Mouse (Mus musculus) c-Kit-negative CD71-positive TER-119-positive erythroid progenitor cells, embryonic 14.5 days (primary cell): ENCODE data around the gene Stip1.
A peak's percentile ranks its signal among the peaks of the same experiment; 100 is the strongest.

Experiments
- DNase-seq: peaks from one replicate; pipeline ENCODE4 v3.0.0-alpha.2; 2013; ENCODE audit warnings: low read depth, low spot score

Stip1 gene

DNA sequence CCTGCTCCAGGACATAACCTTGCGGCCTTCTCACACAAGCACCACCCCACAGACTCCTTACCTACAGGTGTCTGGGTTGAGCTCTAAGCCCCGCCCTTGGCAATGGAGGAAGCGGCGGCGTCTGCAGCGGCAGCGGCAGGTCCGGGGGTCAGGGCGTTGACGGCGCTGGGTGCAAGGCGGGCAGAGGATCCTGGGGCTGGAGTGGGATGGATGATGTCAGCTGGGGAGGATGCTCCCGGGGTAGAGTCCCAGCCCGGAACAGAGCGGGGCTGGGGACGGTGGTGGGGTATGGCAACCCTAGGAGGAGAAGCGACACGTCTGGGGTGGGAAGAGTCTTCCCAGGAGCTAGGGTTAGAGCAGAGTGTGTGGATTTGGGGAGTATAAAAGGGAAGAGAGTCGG lies 54.5 kb downstream of the Stip1 start:
- DNase-seq, result no peak

DNA sequence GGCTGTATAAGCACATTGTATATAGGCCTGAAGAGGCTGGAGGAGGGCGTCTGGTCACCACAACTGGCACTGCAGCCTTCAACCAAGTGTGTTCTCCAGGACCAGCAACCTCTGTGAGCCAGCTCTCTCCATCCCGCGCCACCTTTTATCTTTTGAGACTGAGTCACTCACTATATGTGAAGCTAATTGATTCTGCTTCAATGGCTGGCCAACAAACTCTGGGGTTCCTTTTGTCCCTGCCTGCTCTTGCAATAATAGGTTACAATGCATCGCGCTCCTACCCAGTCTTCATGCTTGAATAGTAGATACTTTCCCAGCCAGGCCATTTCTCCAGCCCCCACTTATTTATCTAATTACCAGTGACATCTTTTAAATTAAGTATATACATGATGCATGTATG lies 56.1 kb downstream of the Stip1 start:
- DNase-seq, result no peak

DNA sequence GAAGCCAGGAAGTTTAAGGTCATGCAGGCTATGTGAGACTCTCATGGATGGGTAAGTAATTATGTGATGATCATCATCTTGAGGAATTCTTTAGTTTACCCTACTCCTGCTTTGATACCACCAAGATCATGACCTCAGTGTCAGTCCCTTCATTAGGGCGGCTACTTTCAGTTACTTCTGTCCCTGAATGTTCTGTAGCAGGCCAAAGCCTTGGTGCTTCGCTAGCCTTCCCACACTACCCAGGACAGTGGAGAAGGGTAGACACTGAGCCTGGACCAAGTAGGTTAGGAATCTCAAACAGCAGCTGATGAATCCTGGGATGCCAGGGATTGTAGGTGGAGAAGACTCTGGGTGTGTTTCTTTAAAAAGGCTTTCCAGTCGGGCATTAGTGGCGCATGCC lies 58.3 kb downstream of the Stip1 start:
- no peak for DNase-seq

DNA sequence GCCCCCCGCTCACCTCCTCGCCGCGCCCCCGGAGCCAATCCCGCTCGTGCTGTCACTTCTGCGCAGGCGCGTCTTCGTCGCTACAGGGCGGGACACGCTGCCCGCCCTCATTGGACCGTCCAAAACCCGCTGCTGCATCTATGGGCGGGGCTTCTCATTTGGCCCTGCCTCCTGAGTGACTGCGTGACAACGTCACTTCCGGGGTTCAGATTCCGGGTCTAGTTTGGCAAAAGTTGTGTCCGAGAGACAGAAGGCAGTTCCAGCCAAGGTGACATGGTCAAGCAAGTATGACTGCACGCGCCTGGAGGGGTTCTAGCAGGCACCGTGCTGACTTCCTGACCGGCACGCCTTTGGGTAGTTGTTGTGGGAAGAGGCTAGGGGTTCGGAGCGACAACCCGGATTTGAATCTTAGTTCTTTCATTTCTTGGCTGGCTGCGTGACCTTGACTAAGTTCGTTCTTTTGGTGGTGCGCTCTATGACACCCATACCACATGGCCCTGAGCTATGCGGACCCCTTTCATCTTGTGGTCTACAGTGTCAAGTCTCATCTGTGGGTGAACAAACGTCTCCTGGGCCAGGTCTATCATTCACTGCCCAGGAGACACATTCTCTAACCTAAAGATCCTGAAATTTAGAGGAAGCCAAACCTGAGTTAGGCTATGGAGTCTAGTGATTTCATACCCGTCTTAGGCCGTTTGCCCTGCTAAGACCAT lies 59.2 kb downstream of the Stip1 start, which contains the start of gene Fkbp2:
Gene Fkbp2 (minus strand): TSS at position 121 of the 713 bp plus-strand sequence.
- DNase-seq, result peak; percentile 99

DNA sequence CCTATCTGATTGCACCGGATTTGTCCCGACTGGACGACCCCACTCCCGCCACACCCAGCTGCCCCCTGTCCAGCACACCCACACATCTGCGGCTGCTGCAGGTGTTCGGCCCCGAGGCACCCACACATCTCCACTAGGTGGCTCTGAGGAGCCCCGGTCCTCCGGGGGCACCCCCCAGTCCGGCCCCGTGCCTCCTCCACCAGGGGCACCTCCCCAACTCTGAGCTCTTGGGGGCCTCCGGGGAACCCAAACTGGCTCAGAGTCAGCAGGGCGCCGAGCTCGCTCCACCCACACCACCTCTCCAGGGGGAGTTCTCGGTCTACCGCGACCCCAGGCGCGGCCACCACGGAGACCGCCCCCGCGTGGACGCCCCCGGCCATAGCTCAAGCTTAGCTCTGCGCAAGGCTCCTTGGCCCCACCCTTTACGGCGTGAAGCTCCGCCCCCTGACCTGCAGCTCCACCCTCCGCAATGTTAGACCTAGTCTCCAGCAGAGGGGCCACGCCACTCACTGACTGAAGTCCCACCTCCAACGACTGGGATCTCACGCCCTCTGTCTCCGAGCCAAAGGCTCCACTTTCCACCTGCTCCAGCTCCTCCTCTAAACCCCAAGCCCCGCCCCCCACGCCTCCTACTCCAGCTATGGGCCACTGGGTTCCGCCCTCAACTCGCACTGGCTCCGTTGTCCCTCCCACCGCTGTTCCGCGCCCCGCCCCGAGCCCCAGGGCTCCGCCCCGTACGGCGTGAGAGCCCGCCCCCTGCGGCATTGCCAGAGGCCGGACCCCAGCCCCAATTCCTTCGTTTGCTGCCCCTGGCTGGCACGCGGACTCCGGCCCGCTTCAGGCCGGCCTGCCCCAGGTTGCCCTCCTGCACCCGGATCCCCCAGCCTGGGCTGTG lies 60.0 kb downstream of the Stip1 start:
- DNase-seq, result peak; percentile 98

DNA sequence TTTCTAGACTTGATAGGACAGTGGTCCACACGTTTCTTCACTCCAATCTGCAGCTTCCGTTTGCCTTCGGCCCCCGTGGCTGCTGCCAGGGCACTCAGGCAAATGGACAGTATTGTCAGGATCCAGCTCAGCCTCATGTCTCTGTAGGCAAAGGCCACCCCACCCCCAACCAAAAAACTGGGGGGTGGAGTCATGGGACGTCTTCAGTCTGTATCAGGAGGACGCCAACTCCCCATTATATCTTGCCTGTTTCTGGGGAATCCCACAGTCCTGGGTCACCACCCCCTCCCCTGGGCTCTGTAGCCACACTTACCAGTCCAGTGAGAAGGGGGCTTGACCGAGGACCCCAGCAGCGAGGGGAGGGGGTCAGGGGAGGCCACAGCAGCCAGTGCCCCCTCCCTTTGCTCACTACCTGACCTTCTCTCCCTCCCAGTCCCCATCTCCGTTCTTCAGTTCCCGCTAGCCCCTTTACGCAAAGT lies 60.7 kb downstream of the Stip1 start:
- no peak for DNase-seq

DNA sequence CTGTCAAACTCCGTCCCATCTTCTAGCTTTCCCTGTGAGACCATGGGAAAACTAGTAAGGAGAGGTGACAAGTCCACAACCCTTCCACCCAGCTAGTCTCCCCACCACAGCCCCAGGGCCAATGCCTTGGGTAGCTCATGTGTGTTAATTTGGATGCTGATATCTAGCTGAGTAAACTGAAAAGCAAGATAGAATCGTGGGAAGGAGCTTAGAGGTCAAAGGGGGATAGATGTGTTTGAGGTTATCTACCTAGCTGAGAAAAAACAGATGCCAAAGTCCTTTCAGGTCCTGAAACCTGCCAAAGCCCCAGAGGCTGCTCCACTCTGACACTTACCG lies 61.2 kb downstream of the Stip1 start:
- no peak for DNase-seq

DNA sequence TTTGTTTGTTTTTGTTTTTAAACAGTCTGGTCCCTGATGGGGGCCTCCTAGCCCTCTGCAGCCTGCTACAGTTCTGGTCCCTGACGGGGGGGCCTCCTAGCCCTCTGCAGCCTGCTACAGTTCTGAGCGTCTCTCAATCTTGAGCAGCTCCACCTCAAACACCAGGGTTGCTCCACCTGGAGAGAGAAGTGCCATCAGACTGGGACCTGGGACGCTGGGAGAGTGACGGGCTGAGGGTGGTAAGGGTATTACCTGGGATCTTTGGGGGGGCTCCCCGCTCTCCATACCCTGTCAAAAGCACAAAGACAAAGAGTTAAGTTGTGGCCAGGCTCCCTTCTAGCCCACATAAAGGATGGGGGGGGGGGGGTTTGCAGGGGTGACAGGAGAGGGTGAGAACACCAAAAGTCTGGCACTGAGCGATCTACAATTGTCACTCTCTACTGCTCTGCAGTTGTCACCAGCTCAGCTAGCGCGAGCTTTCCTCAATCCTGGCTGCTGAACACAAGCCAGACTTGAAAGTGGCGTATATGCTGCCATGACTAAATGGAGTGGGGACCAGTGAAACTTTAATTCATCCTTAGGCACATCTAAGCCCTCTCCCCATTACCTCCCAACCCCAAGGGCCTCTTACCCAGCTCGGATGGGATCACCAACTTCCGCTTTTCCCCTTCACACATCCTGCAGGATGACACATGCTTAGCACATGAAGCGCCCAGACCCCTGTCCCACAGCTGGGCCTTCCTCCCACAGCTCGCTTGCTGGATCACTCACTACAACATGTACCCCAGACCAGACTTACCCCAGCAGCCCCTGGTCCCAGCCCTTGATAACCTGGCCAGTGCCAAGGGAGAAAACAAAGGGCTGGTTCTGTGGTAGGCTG lies 61.8 kb downstream of the Stip1 start:
- no peak for DNase-seq

DNA sequence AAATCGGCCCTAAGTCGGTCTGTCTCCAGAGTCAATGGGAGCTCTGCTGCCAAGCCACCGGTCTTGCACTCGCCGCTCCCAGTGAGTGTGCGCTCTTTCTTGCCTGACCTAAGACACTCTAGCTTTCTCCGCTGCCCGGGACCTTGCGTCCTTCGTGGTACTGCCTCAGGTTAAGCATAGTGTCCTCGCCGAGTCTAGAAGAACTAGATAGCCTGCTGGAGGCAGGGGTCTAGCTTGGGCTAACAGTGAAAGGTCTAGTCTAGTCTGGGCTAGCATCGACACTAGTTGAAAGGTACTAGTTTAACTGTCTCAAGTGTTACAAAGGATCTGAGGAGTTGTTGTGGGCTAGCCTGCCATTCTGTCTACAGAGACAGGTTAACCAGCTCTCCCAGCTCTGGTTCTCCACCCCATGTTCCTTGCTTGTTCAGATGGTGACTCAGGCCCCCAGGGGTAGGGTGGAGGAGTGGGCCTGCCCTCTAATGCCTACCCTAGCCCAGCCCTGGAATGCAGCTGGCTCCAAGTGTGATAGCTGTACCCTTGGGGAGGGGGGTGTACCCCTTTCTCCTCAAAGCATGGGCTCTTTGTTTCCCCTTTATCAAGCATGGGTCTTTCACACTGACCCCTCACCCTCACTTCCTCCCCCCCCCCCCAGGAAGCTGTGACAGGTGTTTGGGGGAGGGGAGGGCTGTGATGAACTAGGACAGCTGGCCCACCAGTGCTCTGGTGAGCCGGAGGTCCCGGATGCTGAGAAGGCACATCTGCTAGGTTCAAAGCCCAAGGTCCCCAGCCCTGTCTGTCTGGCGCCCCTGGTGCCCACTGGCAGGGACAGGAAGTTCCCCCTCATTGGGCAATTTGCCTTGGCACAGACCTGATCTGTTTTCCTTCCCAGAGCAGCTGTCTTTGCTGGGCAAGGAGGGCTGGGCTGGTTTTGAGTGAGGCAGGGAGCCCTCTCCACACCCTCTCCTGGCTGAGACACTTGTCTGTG lies 63.9 kb downstream of the Stip1 start, which contains the start of gene Plcb3:
Gene Plcb3 (minus strand): TSS at position 934 of the 985 bp plus-strand sequence.
- no peak for DNase-seq

DNA sequence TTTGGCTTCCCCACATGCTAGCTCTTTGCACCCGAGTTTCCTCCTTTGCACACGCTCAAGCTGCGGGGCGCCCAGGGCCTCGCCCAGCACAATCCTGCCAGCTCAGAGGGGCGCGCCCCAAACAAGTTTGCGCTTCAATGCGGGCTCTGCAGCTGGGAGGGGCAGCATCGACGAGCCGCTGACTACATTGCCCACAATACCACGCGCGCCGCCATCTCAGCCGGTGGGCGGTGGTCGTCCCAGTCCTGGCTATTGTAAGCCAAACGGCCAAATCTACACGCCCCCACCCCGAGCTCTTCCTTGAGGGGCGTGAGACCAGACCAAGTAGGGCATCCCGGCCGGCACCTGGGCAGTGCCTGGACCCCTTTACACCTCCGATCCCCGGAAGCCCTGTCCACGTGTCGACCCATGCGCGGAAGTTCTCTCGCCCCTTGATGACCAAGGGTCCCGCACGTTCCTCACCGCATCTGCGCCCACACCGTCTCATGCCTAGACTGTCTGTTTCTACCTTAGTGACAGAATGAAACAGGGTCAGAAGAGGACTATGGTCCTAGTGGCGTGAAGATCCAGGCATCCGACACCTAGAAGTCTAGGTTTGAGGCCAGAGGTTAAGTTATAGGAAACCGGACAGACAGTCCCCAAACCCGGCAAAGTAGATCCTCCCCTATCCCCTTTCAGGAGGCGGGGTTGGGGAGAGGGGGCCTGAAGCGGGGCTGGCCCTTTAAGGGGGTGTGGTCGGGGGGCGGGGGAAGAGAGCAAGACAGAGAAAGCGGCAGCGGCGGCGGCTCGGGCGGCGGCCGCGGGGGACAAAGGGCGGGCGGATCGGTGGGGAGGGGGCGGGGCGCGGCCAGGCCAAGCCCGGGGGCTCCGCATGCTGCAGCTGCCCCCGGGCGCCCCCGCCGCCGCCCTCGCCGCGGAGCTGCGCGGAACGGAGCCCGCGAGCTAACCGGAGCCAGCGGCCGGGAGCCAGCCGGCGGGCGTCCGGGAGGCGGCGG lies 65.3 kb downstream of the Stip1 start, which contains the start of gene Ppp1r14b:
Gene Ppp1r14b (plus strand): TSS at position 758 of the 995 bp plus-strand sequence.
- peak; percentile 60 for DNase-seq

DNA sequence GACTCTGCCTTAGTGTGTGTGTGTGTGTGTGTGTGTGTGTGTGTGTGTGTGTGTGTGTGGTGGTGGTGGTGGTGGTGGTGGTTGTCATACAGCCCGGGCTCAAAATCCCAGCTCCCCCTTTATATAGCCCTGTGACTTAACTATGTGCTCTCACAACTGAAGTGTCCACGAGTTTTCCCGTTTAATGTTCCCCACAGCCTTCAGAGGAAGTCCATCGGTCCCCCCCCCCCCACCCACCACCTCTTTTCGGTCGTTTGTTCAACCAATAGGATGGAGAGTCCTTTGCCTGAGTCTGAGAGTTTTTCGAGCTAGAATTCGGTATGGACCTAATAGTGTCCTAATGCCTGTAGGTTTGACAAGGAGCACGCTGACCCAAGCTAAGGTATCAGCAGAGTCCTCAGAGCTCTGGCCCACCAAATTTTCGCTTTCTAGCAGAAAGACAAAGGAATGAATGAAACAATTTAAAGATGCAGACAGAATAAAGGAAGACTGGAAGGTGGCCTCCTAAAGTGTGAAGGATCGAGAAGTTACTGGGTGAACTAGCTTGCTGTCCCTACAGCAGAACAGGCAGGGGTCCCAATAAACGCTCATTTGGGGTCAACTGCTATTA lies 66.1 kb downstream of the Stip1 start:
- no peak for DNase-seq

DNA sequence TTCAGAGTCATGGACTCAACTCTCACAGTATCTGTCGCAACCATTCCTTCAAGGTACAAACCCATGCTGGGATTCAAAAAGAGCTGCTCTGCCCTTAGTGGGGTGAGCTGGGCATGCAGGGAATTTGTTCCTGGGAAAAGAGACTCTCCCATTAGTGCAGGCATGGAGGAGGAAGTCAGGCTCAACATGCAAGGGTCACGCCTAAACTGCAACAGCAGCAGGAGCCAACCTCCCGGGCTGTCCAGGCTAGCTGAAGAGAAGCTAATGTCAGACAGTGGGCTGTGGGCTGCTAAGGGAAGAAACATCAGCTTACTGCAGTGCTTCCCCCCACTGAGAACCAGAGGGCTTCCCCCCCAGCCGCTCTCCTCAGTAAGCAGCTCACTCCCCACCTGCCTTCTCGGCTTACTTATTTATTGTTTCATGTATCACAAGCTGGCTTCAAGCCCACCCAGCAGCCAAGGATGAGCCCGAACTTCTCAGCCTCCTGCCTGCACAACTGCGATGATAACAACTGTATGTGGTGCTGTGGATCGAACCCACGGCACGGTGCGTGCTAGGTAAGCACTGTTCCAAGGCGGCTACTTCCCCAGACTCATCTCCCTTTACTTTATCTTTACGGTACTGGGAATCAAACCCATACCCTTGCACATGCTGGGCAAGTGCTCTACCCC lies 67.4 kb downstream of the Stip1 start:
- no peak for DNase-seq

DNA sequence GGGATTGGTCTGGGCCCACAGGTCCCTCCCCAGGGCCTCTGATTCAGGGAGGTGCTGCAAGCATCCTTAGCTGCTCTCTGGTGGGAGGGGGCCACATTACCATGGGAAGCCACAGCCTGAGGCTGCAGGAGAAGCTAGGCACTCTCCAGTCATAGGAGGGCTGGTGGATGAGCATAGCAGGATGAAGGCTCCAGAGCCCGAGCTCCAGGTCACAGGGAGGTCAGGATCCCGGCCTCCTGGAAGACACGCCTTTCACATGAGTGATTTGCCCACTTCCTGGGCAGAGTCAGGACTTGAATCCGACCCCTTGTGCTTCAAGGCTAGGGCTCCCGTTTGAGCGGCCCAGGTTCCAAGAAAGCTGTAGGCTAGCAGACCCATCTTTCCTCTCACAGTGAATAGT lies 68.1 kb downstream of the Stip1 start:
- no peak for DNase-seq
